Mouse (Mus musculus) CD8-positive naive resting alpha-beta T cell, adult 2 months (primary cell): ENCODE data around the gene Use1.
A peak's percentile ranks its signal among the peaks of the same experiment; 100 is the strongest.

ENCODE experiments used
- DNase-seq, 2 experiments: peaks; one replicate each; pipeline ENCODE4 v3.0.0; 2022; ENCODE audit warnings: low read depth in 2 of 2, low spot score in 2 of 2

Gene Use1

DNA sequence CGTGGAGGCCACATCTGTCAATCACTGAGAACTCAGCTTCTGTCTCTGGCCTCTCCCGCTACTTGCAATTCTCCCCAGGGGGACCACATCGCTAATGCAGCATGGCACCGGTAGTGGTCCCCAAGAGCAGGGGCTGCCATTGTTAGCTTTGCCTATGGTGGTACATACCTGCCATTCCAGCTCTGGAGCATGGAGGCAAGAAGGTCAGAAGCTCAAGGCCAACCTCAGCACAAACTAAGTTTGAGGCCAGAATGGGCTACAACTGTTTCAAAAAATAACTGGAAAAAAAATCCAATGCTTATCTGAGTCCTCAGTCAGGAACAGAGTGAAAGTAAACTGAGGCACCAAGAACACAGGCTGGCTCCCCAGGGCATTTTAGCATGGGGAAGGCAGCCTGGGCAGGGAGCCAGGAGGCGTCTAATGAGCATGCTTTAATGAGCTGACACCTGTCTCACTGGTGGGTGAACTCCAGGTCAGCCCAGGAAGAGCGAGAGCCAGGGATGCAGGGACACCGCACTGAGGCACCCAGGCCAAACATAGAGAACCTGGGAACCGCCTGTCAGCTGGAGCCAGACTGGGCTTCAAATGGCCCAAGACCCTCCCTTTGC, 9.9 kb downstream of the Use1 start:
- DNase-seq = no peak

DNA sequence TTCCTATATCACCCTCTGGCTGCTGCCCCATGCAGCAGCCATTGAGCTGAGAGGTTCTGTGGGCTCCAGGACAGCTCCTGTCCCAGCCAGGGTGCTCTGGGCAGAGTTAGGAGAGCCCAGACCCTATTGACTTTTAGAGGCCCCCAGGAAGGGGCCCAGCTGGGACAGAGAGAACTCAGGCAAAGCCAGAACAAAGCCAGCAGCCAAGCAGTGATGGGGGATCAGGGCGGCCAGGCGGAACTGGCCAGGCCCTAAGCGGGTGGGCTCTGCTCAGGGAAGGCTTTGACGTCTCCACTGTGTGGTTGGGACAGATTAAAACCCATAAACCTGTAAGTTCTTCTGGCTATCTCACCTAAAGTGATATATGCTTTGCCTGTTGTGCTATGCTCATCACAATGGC, 12.4 kb downstream of the Use1 start:
- no peak for DNase-seq

DNA sequence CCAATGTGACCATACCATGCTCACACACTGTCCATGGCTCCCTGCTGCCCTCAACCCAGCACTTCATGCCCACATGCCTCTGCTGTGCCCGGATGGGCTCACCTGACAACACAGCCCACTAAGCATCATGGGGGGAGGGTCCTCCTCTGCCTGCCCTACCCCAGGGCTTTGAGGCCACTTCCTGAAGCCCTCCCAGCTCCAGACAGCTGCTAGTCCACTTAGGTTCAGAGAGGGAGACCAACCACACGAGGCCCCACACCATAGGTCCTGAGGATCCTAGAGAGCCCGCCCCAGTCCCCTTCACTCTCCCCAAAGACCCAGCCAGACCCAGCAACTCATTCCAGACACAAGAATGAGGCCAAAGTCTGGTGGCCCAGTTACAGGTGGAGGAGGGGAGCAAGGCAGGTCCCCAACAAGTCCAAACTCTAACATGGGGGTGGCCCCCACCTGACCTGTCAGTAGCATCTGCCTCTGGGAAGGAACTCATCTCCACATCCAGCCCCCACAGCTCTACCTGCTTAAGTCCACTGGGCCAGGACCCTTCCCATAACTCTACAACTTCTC, 12.9 kb downstream of the Use1 start:
- no peak for DNase-seq

DNA sequence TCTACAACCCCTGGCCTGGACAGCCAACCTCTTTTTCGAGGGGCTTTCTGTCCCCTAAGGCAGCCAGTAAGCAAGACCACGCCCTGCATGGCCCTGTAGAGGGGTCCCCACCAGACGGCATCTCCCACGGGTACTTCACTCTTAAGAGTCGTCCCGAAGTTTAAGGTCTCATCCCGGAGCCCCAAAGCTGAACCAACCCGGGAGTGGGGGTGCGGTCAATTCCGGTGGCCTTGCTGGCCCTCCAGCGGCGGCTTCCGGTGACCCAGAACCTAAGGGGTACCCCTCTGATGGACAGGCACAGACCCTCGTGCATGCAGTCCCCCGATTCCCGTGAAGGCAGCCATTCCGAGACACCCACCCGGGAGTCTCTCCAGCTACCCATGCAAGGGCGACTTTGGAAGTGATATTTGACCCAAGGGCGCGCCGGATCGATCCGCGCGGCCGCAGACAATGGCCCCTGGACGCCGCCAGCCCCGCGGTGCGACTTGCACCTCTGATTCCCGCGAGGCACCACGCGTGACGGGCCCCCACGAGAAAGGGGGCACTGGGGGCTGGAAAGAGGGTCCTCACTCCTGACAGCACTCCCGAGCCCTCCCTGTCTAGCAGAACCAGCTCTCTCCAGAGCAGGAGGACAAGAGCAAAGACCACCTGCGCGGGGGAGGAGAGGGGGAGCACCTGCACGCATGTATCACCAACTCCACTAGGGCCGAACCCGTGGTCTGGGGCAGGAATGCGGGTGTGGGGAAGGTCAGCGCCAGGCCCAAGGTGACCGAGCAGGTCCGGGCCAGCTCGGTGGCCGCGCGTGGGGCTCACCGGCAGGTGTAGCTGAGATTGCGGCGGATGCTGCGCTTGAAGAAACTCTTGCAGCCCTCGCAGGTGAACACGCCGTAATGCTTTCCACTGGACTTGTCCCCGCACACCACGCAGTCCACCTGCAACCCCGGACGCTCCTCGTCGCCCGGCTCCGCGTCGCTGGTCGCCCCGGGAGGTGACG, 13.8 kb downstream of the Use1 start:
- DNase-seq = no peak

DNA sequence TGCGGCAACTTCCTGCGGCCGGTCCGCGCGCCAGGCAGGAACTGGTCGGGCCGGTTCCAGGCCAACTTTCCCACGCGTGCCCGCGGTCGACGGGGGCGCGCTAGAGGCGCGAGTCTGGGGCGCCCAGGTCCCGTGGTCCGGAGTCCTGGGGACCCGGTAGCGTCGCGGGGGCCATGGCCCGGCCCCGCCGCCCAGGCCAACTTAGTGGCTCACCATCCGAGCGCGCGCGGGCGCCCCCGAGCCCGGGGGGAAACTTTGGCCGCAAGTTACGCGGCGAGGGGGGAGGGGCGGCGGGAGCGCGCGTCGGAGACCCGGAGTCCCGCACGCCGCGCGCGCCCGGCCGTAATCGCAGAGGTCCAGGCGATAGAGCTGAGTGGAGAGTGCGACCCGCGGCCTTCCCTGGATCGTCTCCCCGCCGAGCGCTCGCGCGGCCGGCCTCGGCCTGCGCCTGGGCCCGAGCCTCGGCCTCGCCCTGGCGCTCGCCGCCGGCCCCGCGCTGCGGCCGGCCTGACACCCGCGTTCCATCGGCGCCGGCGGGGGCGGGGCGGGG, 14.8 kb downstream of the Use1 start, which contains the start of gene Nr2f6:
Gene Nr2f6 (minus strand): TSS at position 540 of the 550 bp plus-strand sequence.
- DNase-seq = no peak

DNA sequence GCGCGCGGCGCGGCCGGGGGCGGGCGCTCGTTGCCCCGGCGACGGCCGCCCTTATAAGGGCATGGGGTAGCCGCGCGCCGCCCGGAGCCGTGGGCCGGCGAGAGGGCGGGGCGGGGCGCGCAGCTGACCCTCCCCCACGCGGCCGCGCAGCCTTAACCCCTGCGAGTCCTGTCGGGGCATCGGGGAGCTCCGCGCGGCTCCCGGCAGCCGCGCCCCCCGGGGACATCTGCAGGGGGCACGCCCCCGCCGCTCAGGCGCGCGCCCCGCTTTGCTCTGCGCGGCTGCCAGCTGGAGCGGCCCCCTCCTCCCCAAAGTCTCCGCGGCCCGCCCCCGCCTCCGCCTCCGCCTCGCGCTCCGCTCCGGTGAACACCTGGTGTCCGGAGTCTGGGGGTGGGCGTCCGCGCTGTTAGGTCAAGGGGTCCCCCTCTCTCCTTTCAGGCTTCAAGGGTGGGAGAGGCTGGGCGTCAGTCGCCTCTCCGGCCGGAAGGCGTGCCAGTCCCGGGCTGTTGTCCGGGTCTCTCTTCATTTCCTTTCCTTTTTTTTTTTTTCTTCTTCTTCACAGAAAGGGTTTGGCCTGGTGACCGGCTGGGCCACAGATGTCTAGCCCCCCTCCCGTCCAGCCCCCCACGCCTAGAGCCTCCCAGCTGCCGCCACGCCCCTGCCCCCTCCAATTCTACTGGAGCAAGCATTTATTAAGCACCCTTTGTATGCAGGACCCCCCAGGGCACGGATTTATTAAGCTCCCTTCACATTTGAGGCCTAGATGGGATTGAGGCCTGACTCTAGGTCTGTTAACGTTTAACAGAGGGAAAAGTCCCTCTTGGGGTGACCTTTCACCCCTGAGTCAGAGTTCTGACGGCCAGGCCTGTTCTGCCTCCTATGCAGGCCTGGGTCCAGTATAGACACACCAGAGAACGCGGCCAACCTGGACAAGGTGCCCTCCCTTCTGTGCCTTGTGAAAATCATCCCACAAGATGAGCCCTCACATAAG, 15.6 kb downstream of the Use1 start:
- no peak for DNase-seq

DNA sequence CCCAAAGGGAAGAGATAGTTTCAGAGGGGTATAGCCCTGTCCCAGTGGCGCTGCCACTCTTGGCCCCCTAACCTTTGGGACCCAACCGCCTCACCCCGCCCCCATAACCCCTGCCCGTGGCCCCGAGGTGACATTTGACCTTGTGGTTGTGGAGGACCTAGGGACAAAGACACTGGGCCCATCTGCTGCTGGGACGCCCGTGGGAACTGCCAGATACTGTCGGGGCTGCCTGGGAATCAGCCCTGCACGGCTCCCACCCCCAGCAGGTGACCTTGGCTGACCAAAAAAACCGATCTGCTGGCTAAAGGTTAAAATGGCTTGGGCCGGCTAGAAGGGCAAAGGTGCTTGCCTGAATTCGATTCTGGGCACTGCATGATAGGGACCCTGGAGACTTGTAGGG, 16.7 kb downstream of the Use1 start:
- no peak for DNase-seq

DNA sequence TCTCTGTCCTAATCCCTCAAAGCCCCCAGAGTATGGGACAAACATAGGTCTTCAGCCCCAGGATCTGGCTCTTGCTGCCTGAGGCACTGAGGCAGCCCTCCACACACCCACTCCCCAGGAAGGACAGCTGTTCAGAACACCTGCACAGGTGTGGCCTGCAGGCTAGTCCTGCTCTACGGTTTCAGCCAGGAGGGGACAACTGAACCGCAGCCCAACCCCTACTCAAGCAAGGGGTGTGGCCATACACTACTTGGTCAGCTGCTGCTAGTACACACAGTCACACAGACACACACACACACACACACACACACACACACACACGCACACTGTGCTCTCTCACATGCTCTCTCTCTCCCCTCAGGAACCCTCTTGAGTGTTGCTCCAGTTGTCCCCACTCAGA, 17.2 kb downstream of the Use1 start:
- no peak for DNase-seq

DNA sequence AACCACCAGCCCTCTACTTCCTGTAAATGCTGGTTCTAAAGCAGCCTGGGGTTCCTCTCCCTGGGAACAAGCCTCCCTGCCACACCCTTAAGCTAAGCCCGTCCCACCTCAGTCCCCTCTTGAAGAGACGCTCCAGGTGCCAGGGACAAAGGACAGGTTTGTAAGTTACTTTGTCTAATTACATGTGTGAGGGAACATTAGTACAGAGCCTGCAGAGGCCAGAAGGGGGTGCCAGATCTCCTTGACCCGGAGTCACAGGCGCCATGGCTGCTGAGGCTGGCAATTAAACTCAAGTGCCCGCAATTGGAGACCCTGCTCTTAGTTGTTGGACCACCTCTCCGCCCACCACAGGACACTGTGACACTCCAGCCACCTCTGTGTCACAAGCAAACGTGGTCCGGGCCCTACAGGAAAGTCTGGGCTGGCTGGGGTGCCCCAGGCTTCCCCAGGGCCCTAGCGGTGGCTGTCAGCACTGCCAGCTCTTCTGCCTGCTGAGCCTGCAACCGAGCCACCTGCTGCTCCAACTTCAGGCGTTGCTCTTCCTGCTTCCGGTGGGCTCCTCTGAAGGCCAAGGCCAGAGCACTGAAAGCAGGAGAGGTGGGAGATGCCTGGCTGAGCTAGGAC, 18.7 kb downstream of the Use1 start:
- DNase-seq = no peak

DNA sequence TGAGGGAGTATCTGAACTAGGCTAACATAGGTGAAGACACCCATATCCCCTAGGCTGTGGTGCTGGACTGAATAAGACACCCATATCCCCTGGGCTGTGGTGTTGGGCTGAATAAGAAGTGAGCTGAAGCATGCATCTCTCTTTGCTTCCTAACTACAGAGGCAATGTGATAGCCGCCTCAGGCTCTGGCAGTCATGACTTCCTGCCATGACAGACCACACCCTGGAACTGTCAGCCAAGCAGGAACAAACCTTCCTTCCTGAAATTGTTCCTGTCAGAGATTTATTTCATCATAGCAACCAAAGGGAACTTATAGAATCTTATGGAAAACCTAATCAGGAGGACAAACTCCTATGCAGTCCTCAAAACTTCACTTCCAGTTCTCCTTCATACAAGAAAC, 21.6 kb downstream of the Use1 start:
- no peak for DNase-seq

DNA sequence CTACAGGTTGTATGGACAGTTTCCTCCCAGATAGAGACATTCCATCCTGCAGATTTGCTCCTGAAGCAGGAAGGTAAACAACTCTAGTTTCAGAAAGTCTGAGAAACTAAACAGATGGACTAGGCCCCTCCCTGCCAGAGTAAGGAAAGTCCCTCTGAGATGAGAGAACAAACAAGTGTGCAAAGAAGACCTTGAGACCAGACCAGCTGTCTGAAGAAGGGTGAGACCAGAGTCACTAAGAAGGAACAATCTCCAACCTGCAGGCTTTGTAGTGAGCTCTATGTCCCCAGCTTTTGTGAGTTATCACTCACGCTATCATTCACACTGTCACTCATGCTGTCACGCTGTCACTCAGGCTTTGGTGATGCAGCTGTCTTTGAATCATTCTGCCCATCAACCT, 25.0 kb downstream of the Use1 start:
- no peak for DNase-seq

DNA sequence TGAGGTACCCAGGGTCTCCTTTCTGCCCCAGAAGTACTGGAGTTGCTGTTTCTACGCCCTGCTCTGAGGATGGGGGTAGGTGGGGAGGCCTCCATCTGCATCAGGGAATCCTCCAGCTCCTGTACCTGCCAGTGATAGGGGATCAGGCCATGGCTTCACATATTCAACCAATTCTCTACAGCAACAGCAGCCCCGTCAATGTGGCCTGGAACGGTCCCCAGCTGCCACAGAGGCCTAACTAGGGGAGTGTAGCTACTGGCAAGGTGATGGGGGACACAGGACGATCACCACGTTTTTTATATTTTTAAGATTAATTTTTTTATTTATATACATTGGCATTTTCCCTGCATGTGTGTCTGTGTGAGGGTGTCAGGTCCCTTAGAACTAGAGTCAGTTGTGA, 25.7 kb downstream of the Use1 start:
- no peak for DNase-seq

DNA sequence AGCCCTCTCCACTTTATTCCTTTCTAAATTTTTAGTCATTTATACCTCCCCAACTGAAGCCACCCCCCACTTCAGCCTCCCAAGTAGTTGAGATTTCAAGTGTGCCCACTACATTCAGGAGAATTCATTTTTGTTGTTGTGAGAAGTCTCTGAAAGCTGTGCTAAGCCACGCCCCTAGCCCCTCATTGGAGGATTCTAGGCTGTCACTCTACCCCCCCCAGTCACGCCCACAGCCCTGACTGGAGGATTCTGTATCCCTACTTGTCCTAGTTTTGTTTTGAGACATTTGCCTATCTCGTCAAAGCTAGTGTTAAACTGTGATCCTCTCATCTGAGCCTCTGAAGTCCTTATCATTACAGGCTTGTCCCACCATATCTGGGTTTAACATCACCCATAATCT, 26.2 kb downstream of the Use1 start:
- no peak for DNase-seq

DNA sequence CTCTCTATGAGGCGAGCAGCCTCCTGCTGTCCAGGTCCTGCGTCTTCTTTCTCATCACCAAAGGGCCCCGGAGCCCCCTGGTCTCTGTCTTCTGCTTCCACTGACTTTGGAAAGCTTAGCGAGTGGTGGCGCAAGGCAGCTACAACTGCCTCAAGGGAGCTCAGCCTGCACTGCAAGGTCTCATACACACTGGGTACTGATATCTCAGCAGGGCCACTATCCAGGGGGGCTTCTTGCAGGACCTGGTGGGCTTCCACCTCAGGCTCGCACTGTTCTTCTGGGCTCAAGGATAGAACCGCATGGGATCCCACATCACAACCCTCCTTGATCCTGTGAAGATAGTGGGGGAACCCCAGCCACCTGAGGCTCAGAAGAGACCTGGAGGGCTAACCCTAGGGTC, 27.8 kb downstream of the Use1 start:
- DNase-seq = no peak

DNA sequence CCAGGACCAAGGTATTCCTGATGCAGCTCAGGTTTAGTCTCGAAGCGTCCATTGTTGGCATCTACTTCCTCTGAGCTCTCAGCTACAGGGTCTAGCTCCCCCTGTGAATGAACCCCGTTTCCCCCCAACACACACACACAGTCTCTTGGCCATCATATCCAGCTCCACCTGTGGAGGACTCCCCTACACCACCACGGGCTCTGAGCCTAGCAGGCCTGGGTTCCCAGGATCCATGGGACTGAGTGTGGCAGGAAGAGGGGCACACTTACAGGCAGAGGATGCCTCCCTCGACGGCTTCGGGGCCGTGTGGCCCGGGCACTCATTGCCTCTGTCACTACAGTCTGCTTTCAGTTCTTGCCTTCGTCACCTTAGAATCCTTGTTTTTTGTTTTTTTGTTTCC, 28.4 kb downstream of the Use1 start:
- no peak for DNase-seq

DNA sequence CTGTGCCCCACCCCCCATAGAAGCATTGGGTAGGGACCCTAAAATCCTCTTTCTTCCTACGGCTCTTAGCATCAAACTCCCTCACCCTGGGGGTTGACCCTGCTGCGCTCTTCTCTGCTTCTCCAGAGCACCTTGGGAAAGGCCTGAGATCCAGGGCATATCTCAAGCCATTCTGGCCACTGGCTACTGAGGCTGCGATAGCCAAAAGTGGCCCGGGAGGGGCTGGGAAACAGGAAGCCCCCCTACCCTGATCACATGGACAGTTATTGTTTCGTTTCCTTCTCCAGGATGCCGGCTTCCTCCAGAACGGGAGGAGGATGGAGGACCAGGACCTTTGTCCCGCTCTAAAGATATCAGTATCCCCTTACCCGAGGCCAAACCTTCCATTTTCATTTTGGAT, 29.0 kb downstream of the Use1 start, which contains the start of gene Ushbp1:
Gene Ushbp1 (minus strand): TSS at position 174 of the 400 bp plus-strand sequence.
- DNase-seq = no peak

DNA sequence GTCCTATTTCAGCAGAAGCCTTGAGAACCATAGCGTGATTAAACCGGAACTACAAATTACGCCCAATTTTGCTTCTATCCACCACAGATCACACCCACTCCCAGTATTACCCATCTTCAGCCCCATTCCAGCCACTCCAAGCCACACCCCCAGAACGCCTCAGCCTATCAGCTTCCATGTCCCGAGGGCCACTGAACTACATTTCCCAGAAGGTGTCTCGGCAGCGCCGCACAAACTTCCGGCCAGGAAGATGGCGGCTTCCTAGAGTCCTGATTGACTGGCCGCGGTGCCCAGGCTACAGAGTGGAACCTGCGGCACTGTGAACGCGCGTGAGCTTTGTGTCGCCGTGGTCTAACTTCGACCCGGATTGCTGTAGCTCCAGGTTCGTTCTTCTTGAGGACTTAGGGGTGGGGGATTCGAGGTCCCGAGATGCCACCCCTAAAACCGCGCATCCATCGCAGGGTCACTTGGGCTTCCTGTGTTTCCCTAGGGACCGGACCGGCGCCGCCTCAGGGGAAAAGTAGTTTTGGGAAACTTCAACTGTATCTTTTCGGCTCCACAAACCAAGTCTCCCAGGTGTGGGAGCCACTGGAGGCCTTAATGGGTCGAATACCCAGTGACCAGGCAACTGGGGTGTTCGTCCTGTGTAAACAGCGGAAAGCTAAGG, 30.1 kb downstream of the Use1 start, which contains the start of gene Babam1:
Gene Babam1 (plus strand): TSS at position 223 of the 667 bp plus-strand sequence.
- peak; percentile 76 to 82 for DNase-seq

DNA sequence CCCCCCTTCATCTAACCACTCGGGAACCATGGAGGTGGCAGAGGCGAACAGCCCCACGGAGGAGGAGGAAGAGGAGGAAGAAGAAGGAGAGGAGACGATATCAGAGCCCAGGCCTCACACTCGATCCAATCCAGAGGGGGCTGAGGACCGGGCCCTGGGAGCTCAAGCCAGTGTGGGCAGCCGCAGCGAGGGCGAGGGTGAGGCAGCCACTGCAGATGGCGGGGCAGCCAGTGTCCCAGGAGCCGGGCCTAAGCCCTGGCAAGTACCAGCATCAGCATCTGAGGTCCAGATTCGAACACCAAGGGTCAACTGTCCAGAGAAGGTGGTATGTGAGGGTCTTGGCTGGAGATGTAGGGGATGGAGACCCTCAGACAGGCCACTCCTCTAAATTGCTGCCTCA, 31.1 kb downstream of the Use1 start:
- DNase-seq = no peak

DNA sequence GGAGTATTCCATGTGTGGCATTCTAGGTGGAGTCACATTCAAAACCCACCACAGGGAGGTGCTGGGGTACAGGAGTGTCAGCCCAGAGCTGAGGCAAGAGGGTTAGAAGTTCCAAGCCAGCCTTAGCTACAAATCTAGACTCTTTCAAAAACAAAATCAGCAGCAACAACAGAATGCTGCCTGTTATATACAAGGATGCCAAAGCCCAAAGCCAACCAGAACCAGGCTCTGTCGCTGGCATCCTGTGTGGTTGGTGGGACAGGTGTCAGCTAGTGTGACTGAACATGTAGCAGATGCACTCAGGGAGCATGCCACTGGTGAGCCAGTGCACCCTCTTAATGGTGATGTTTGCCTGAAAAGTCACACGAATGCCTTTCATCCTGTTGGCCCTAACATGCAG, 34.2 kb downstream of the Use1 start:
- DNase-seq = no peak
